Mouse (Mus musculus): ENCODE data around the gene Gm13285. TPM values are rescaled to one million over a fixed set of nuclear protein-coding genes. Genes with fewer than 3 reads are reported as not detected.

Gm13285 gene
- polyA plus RNA-seq (2021; fragmentation: Nextera tagmentation), result not detected in 2 replicates
- long read RNA-seq, experiment 1, result 0 reads
- long read RNA-seq, experiment 2, result 0 reads

GRCm38 (mm10) chr4:88799365-88799764, at the start of gene Gm13285:
Gene Gm13285 (plus strand): TSS chr4:88799665.

GRCm38 (mm10) chr4:88754818-88755340, 44.6 kb upstream of the Gm13285 start, which contains the start of gene Gm13271:
Gene Gm13271 (plus strand): TSS chr4:88754868.

DNA sequence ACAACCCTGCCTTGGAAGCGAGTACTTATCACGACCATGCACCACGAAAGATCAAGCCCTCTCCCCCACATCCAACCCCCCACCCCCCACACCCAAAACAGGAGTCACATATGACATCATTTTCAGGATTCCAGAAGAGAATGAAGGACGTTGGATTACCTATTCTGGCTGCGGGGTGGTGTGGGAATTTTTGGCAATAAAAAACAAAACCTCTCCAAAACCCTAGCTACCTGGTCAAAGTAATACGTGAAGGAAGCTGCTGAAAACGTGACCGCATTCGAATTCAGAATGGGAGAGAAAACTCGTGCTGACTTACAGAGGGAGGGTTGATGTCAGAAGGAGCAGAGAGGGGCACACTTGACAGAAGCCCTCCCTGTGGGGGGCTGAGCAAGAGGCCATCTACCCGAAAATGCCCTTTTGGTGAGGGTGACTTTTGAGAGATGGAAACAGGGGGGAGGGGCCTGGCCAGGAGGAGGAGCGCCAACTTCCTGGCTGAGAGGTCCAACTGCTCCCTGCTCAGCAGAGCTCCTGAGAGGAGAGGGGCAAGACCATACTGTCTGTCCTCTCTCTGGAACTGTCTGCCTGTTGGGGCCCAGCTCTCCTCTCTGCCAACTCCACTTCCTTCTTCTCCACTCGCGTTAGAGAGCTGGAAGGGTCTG, 39.7 kb upstream of the Gm13285 start, which contains the start of gene Gm13283:
TSS of gene Gm13283 (plus strand) at position 510 of the 659 bp plus-strand sequence.

DNA sequence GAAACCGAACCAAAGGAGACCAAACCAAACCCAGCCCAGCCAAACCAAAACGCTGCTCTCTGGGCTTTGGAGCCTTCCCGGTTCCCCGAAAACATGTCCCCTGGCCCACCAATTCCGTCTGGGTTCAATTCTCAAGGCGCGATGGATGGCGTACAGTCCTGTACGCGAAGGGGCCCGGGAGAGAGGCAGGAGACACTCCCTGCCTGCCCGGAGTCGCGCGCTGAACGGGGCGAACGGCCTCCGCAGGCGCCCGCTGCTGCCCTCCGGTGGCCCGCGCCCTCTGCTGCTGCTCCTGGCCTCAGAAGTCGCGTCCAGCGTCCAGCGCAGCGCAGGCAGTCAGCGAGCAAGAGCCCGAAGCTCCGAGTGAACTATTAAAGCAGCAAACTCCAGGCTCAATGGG, 25.9 kb upstream of the Gm13285 start, which contains the start of gene Gm13290:
TSS of gene Gm13290 (plus strand) at position 301 of the 400 bp plus-strand sequence.

DNA sequence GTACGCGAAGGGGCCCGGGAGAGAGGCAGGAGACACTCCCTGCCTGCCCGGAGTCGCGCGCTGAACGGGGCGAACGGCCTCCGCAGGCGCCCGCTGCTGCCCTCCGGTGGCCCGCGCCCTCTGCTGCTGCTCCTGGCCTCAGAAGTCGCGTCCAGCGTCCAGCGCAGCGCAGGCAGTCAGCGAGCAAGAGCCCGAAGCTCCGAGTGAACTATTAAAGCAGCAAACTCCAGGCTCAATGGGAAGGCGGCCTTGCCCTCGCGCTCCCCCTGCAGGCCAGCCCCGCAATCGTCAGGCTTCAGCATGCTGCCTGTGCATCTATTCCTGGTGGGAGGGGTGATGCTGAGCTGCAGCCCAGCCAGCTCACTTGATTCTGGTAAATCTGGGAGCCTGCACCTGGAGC, 22.8 kb upstream of the Gm13285 start, which contains the start of gene Gm13289:
TSS of gene Gm13289 (plus strand) at position 301 of the 400 bp plus-strand sequence.

GRCm38 (mm10) chr4:88779550-88779949, 19.9 kb upstream of the Gm13285 start, which contains the start of gene Gm13272:
Gene Gm13272 (plus strand): TSS chr4:88779850.

DNA sequence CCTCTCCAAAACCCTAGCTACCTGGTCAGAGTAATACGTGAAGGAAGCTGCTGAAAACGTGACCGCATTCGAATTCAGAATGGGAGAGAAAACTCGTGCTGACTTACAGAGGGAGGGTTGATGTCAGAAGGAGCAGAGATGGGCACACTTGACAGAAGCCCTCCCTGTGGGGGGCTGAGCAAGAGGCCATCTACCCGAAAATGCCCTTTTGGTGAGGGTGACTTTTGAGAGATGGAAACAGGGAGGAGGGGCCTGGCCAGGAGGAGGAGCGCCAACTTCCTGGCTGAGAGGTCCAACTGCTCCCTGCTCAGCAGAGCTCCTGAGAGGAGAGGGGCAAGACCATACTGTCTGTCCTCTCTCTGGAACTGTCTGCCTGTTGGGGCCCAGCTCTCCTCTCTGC, 17.6 kb upstream of the Gm13285 start, which contains the start of gene Ifnz:
TSS of gene Ifnz (plus strand) at position 301 of the 400 bp plus-strand sequence.

DNA sequence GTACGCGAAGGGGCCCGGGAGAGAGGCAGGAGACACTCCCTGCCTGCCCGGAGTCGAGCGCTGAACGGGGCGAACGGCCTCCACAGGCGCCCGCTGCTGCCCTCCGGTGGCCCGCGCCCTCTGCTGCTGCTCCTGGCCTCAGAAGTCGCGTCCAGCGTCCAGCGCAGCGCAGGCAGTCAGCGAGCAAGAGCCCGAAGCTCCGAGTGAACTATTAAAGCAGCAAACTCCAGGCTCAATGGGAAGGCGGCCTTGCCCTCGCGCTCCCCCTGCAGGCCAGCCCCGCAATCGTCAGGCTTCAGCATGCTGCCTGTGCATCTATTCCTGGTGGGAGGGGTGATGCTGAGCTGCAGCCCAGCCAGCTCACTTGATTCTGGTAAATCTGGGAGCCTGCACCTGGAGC, 14.1 kb upstream of the Gm13285 start, which contains the start of gene Gm13276:
TSS of gene Gm13276 (plus strand) at position 301 of the 400 bp plus-strand sequence.

DNA sequence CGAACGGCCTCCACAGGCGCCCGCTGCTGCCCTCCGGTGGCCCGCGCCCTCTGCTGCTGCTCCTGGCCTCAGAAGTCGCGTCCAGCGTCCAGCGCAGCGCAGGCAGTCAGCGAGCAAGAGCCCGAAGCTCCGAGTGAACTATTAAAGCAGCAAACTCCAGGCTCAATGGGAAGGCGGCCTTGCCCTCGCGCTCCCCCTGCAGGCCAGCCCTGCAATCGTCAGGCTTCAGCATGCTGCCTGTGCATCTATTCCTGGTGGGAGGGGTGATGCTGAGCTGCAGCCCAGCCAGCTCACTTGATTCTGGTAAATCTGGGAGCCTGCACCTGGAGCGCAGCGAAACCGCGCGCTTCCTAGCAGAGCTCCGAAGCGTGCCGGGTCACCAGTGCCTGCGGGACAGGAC, 11.1 kb upstream of the Gm13285 start, which contains the start of gene Gm13277:
TSS of gene Gm13277 (plus strand) at position 231 of the 400 bp plus-strand sequence.

GRCm38 (mm10) chr4:88791250-88791649, 8.2 kb upstream of the Gm13285 start, which contains the start of gene Gm13278:
Gene Gm13278 (plus strand): TSS chr4:88791550.

GRCm38 (mm10) chr4:88793936-88794675, 5.4 kb upstream of the Gm13285 start, which contains the start of gene Gm13275:
Gene Gm13275 (plus strand): TSS chr4:88794487.

GRCm38 (mm10) chr4:88797097-88797496, 2.4 kb upstream of the Gm13285 start, which contains the start of gene Gm13279:
Gene Gm13279 (plus strand): TSS chr4:88797397.

DNA sequence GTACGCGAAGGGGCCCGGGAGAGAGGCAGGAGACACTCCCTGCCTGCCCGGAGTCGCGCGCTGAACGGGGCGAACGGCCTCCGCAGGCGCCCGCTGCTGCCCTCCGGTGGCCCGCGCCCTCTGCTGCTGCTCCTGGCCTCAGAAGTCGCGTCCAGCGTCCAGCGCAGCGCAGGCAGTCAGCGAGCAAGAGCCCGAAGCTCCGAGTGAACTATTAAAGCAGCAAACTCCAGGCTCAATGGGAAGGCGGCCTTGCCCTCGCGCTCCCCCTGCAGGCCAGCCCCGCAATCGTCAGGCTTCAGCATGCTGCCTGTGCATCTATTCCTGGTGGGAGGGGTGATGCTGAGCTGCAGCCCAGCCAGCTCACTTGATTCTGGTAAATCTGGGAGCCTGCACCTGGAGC, 3.5 kb downstream of the Gm13285 start, which contains the start of gene Gm13287:
TSS of gene Gm13287 (plus strand) at position 301 of the 400 bp plus-strand sequence.

DNA sequence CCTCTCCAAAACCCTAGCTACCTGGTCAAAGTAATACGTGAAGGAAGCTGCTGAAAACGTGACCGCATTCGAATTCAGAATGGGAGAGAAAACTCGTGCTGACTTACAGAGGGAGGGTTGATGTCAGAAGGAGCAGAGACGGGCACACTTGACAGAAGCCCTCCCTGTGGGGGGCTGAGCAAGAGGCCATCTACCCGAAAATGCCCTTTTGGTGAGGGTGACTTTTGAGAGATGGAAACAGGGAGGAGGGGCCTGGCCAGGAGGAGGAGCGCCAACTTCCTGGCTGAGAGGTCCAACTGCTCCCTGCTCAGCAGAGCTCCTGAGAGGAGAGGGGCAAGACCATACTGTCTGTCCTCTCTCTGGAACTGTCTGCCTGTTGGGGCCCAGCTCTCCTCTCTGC, 5.8 kb downstream of the Gm13285 start, which contains the start of gene Gm13288:
TSS of gene Gm13288 (plus strand) at position 301 of the 400 bp plus-strand sequence.

DNA sequence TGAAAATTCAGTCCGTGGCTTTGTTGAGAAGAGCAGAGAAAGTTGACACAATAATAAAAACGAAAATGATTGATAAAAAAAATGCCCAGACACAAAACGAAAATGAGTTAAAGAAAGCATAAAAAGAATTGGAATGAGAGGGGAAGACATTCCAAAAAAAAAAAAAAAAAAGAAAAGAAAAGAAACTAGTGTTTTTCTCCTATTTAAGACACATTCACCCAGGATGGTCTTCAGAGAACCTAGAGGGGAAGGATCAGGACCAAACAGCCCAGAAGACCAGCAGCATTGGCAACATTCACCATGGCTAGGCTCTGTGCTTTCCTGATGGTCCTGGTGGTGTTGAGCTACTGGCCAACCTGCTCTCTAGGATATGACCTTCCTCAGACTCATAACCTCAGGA, 16.5 kb downstream of the Gm13285 start, which contains the start of gene Ifna7:
TSS of gene Ifna7 (plus strand) at position 301 of the 400 bp plus-strand sequence.

DNA sequence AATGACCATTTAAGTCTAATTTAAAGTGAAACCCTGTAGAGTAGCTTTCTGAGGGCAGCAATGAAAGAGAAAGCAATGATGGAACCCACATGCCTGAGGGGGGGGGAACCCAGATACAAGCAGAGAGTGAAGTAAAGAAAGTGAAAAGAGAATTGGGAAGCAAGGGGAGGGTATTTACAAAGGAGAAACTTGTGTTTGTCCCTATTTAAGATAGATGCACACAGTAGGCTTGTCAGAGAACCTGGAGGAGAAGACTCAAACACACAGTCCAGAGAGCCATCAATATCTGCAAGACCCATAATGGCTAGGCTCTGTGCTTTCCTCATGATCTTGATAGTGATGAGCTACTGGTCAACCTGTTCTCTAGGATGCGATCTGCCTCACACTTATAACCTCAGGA, 20.2 kb downstream of the Gm13285 start, which contains the start of gene Ifna11:
TSS of gene Ifna11 (plus strand) at position 301 of the 400 bp plus-strand sequence.

GRCm38 (mm10) chr4:88827116-88827515, 27.7 kb downstream of the Gm13285 start, which contains the start of gene Ifna6:
Gene Ifna6 (plus strand): TSS chr4:88827416.

DNA sequence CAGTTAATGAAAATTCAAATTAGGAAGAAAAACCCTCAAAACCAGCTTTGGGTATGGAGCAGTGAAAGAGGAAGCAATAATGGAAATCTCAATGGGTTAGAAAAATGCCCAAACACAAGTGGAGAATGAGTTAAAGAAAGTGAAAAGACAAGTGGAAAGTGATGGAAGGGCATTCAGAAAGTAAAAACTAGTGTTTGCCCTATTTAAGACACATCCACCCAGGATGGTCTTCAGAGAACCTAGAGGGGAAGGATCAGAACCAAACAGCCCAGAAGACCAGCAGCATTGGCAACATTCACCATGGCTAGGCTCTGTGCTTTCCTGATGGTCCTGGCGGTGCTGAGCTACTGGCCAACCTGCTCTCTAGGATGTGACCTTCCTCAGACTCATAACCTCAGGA, 35.8 kb downstream of the Gm13285 start, which contains the start of gene Ifna5:
TSS of gene Ifna5 (plus strand) at position 301 of the 400 bp plus-strand sequence.

DNA sequence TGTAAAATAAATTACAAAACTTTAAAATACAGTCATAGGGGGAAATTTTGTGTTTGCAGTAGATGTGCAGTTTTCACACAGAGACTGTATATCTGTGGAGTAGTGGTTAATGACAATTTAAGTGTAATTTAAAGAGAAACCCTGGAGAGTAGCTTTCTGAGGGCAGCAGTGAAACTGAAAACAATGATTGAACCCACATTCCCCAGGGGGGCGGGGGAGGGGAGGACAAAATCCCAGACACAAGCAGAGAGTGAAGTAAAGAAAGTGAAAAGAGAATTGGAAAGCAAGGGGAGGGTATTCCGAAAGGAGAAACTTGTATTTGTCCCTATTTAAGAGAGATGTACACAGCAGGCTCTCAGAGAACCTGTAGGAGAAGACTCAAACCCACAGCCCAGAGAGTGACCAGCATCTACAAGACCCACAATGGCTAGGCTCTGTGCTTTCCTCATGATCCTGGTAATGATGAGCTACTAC, 42.0 kb downstream of the Gm13285 start, which contains the start of gene Ifna4:
TSS of gene Ifna4 (plus strand) at position 424 of the 474 bp plus-strand sequence.

DNA sequence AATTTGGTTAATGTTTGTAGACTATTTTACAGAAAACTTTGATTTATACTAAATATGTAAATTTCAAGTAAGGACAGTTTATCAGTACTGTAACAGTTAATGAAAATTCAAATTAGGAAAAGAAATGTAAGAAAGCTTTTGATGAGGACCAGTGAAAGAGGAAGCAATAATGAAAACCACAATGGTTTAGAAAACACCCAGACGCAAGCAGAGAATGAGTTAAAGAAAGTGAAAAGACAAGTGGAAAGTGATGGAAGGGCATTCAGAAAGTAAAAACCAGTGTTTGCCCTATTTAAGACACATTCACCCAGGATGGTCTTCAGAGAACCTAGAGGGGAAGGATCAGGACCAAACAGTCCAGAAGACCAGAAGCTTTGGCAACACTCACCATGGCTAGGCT, 50.2 kb downstream of the Gm13285 start, which contains the start of gene Ifna1:
TSS of gene Ifna1 (plus strand) at position 390 of the 400 bp plus-strand sequence.

All from layer of hippocampus, adult 6 months (tissue).